Mouse (Mus musculus) CH12.LX (cell line): ENCODE measurements at regions not wholly inside any gene's neighbourhood (a gene's known extent, or its start where the extent isn't known, plus 50 kb on each side); places are given as distances from the start of the nearest gene placed in this dataset.

Source experiments
- DNase-seq: peaks from one replicate; pipeline ENCODE4 v3.0.0-alpha.2; 2013; ENCODE audit errors: extremely low read depth
- H3K27ac ChIP-seq: 2 replicates; pipeline ENCODE4 v1.5.1; 2012; ENCODE audit warnings: low read depth, mild to moderate bottlenecking, control low read depth, moderate library complexity; ENCODE audit not compliant: insufficient read depth
- H3K27me3 ChIP-seq: replicated peaks from 2 replicates; pipeline ENCODE3; 2012; ENCODE audit warnings: inconsistent platforms
- H3K36me3 ChIP-seq, 2 experiments: replicated peaks in 1 of 2; 2 replicates each; pipeline versions ENCODE3 to v1.6.1; 2012; ENCODE audit warnings: inconsistent platforms in 1 of 2, low read length in 1 of 2, mild to moderate bottlenecking in 1 of 2, mixed read lengths in 1 of 2, moderate library complexity in 1 of 2; ENCODE audit not compliant: control insufficient read depth in 1 of 2, insufficient read depth in 1 of 2
- H3K4me1 ChIP-seq, 2 experiments: 2 replicates each; pipeline ENCODE4 v1.6.1; 2012; ENCODE audit warnings: inconsistent platforms in 1 of 2, moderate library complexity in 1 of 2; ENCODE audit not compliant: insufficient read depth in 2 of 2, control insufficient read depth in 1 of 2
- H3K4me2 ChIP-seq: 2 replicates; pipeline ENCODE4 v1.6.1; 2012; ENCODE audit warnings: low read depth, mild to moderate bottlenecking, control low read depth; ENCODE audit not compliant: poor library complexity, insufficient read depth, severe bottlenecking
- H3K4me3 ChIP-seq, 3 experiments: fragments of 150-350 bp in 1 of 3; sonication (generic) in 1 of 3; replicated peaks in 1 of 3; 2 replicates each; pipeline versions ENCODE3 to v1.5.1; 2011 to 2012; ENCODE audit warnings: low read depth in 2 of 3, low read length in 2 of 3, mild to moderate bottlenecking in 2 of 3, moderate library complexity in 2 of 3, control low read depth in 1 of 3, improper control_type of control experiment in 1 of 3, inconsistent platforms in 1 of 3, mixed read lengths in 1 of 3; ENCODE audit not compliant: poor library complexity in 1 of 3
- H3K79me2 ChIP-seq: replicated peaks from 2 replicates; pipeline ENCODE4 v1.6.1; 2012; ENCODE audit warnings: mild to moderate bottlenecking, moderate library complexity; ENCODE audit not compliant: control insufficient read depth, poor library complexity, insufficient read depth, severe bottlenecking; ENCODE audit errors: extremely low read depth
- H3K9ac ChIP-seq: 2 replicates; pipeline ENCODE4 v1.6.1; 2012; ENCODE audit warnings: low read depth, mild to moderate bottlenecking, control low read depth, moderate library complexity; ENCODE audit not compliant: insufficient read depth
- H3K9me3 ChIP-seq: replicated peaks from 2 replicates; pipeline ENCODE3; 2012; ENCODE audit warnings: low read length, inconsistent platforms, mixed read lengths
- CHD1 ChIP-seq: IDR thresholded peaks from 2 replicates; pipeline ENCODE4 v1.6.1; 2012; ENCODE audit warnings: low read depth, low read length, improper control_type of control experiment, inconsistent platforms
- CHD2 ChIP-seq: IDR thresholded peaks from 2 replicates; pipeline ENCODE4 v1.6.1; 2011; ENCODE audit warnings: low read length, improper control_type of control experiment
- ELF1 ChIP-seq: IDR thresholded peaks from 2 replicates; pipeline ENCODE4 v1.6.1; 2014; ENCODE audit warnings: low read depth, mild to moderate bottlenecking, inconsistent platforms, low read length, improper control_type of control experiment
- EP300 ChIP-seq: IDR thresholded peaks from 2 replicates; pipeline ENCODE4 v1.6.1; 2011; ENCODE audit warnings: low read length, improper control_type of control experiment
- ETS1 ChIP-seq: conservative IDR thresholded peaks from 2 replicates; pipeline ENCODE4 v1.6.1; 2012; ENCODE audit warnings: low read depth, mild to moderate bottlenecking, inconsistent platforms, low read length, improper control_type of control experiment, moderate library complexity
- GABPA ChIP-seq: IDR thresholded peaks from 2 replicates; pipeline ENCODE4 v1.6.1; 2012; ENCODE audit warnings: low read depth, low read length, improper control_type of control experiment, inconsistent platforms; ENCODE audit not compliant: insufficient replicate concordance
- HCFC1 ChIP-seq: IDR thresholded peaks from 2 replicates; pipeline ENCODE4 v1.6.1; 2012; ENCODE audit warnings: low read depth, mild to moderate bottlenecking, inconsistent platforms, low read length, improper control_type of control experiment
- JUND ChIP-seq: conservative IDR thresholded peaks from 2 replicates; pipeline ENCODE4 v1.6.1; 2011; ENCODE audit warnings: low read depth, low read length, improper control_type of control experiment
- KAT2A ChIP-seq: IDR thresholded peaks from 2 replicates; pipeline ENCODE4 v1.6.1; 2012; ENCODE audit warnings: low read length, improper control_type of control experiment, inconsistent platforms; ENCODE audit not compliant: insufficient replicate concordance
- MAX ChIP-seq: IDR thresholded peaks from 2 replicates; pipeline ENCODE4 v1.6.1; 2011; ENCODE audit warnings: low read length, improper control_type of control experiment
- MAZ ChIP-seq: IDR thresholded peaks from 2 replicates; pipeline ENCODE4 v1.6.1; 2012; ENCODE audit warnings: low read depth, mild to moderate bottlenecking, inconsistent platforms, low read length, improper control_type of control experiment, moderate library complexity
- MEF2A ChIP-seq: IDR thresholded peaks from 2 replicates; pipeline ENCODE4 v1.6.1; 2014; ENCODE audit warnings: low read depth, mild to moderate bottlenecking, inconsistent platforms, low read length, improper control_type of control experiment, borderline replicate concordance
- MXI1 ChIP-seq: IDR thresholded peaks from 2 replicates; pipeline ENCODE4 v1.6.1; 2011; ENCODE audit warnings: mild to moderate bottlenecking, low read depth, low read length, improper control_type of control experiment
- MYC ChIP-seq: IDR thresholded peaks from 2 replicates; pipeline ENCODE4 v1.6.1; 2011; ENCODE audit warnings: low read depth, mild to moderate bottlenecking, improper control_type of control experiment, low read length
- NELFE ChIP-seq: IDR thresholded peaks from 2 replicates; pipeline ENCODE4 v1.6.1; 2011; ENCODE audit warnings: low read depth, low read length, improper control_type of control experiment
- NRF1 ChIP-seq: IDR thresholded peaks from 2 replicates; pipeline ENCODE4 v1.6.1; 2014; ENCODE audit warnings: low read depth, mild to moderate bottlenecking, inconsistent platforms, low read length, improper control_type of control experiment, moderate library complexity
- PAX5 ChIP-seq: IDR thresholded peaks from 2 replicates; pipeline ENCODE4 v1.6.1; 2012; ENCODE audit warnings: low read length, inconsistent platforms, mixed read lengths
- POLR2A ChIP-seq: IDR thresholded peaks from 2 replicates; pipeline ENCODE4 v1.6.1; 2011; ENCODE audit warnings: low read depth, mild to moderate bottlenecking, improper control_type of control experiment, low read length
- RAD21 ChIP-seq: IDR thresholded peaks from 2 replicates; pipeline ENCODE4 v1.6.1; 2011; ENCODE audit warnings: low read depth, mild to moderate bottlenecking, low read length, improper control_type of control experiment, moderate library complexity
- RCOR1 ChIP-seq: conservative IDR thresholded peaks from 2 replicates; pipeline ENCODE4 v1.6.1; 2012; ENCODE audit warnings: low read depth, mild to moderate bottlenecking, inconsistent platforms, low read length, improper control_type of control experiment
- SIN3A ChIP-seq: IDR thresholded peaks from 2 replicates; pipeline ENCODE4 v1.6.1; 2012; ENCODE audit warnings: low read length, improper control_type of control experiment, inconsistent platforms
- TBP ChIP-seq: conservative IDR thresholded peaks from 2 replicates; pipeline ENCODE4 v1.6.1; 2011; ENCODE audit warnings: low read depth, low read length, improper control_type of control experiment
- TCF12 ChIP-seq: IDR thresholded peaks from 2 replicates; pipeline ENCODE4 v1.6.1; 2014; ENCODE audit warnings: low read depth, mild to moderate bottlenecking, inconsistent platforms, low read length, improper control_type of control experiment
- ZC3H11A ChIP-seq: IDR thresholded peaks from 2 replicates; pipeline ENCODE4 v1.6.1; 2012; ENCODE audit warnings: low read depth, mild to moderate bottlenecking, inconsistent platforms, low read length, improper control_type of control experiment
- ZKSCAN1 ChIP-seq: IDR thresholded peaks from 2 replicates; pipeline ENCODE4 v1.6.1; 2012; ENCODE audit warnings: low read depth, inconsistent platforms, low read length, improper control_type of control experiment, borderline replicate concordance
- ZNF384 ChIP-seq: IDR thresholded peaks from 2 replicates; pipeline ENCODE4 v1.6.1; 2012; ENCODE audit warnings: low read depth, low read length, improper control_type of control experiment, inconsistent platforms
- dilution Hi-C: fragments of 300-500 bp; cut with MboI; formaldehyde crosslinking; loops from 2 replicates; pipeline ENCODE4 v1.14.3; 2020; ENCODE audit warnings: low sequenced_read_pairs; ENCODE audit not compliant: extremely low pct_unique_long_range_greater_than_20kb, extremely low pct_ligation_motif_present
- in situ Hi-C: fragments of 300-500 bp; cut with MboI; formaldehyde crosslinking; loops from 3 replicates; pipeline ENCODE4 v1.14.3; 2019; ENCODE audit warnings: low sequenced_read_pairs, low pct_ligation_motif_present, low pct_unique_long_range_greater_than_20kb, mixed read lengths

DNA sequence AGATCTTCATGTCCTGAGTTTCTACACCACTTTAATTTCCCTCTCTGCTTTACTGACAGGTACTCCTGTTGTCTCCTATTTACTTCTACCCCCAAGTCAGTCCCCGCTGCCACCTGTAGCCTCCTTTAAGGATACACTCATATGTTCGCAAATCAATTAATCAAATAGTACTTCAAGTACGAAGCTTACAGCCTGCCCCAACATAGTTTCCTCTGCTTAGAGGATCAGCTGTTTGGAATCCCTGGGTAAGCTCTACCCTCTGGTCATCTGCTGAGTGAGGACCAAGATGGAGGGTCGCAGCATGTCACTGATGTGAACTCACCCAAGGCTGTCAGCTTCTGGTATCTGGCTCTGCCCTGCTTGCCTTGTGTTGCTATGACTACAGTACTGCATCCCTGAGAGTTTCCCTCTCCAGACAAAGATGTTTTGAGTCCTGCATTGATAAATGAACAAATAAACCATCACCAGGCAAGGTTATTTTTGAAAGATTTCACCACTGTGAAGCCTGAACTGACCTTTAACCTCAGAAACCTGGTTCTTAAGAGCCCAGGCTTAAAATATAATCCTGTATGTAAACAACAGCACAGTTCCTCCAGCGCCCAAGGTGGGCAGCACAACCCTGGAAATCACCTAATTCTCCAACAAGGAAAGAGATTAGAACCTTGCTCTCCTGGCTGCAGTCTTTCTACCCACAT lies 159.6 kb upstream of the Foxq1 start:
- Histone ChIP-seq H3K79me2 (no peaks in the 10 kb centered on the region), H3K36me3 (no peaks in the 10 kb centered on the region), H3K4me3 (no peak overlapping the region), H3K27ac (no peak overlapping the region), H3K9ac (no peak overlapping the region), H3K4me2 (no peak overlapping the region), H3K27me3 (no peaks in the 10 kb centered on the region), H3K4me1 (peaks cover 3 to 26% of the 10 kb centered on the region in 2 experiments; a peak in 3 of 4 replicates), H3K9me3 (no peaks in the 10 kb centered on the region)
- TF ChIP-seq PAX5 (no peak), RAD21 (no peak), ZKSCAN1 (no peak), SIN3A (no peak), MAZ (no peak), MAX (no peak), EP300 (no peak), ZC3H11A (no peak), RCOR1 (no peak), TCF12 (no peak), POLR2A (no peak), MXI1 (no peak), ELF1 (no peak), NELFE (no peak)
- in situ Hi-C loops = no loop called here
- no peak for DNase-seq
- dilution Hi-C loops = no loop called here

DNA sequence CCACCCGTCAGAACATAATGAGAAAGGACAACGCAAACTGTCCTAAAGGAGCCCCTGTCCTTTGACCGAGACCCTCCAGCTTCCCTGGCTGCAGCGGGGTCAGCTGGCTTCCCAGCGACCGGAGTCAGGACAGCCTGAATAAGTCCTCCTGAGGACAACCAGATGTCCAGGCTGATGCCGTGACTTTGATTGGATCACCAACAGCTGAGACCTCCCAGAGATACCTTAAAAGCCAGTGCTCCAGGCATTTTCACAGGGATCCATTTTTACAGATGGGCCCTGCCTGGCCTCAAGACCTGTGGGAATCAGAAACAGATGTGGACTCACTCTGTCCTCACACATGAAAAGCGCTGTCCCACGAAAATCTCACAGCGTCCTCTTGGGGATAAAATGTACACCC lies 158.7 kb upstream of the Foxq1 start:
- TF ChIP-seq GABPA (no peak), RCOR1 (no peak), KAT2A (no peak), MYC (no peak), ZKSCAN1 (no peak), HCFC1 (no peak), ZC3H11A (no peak), ELF1 (no peak), ZNF384 (no peak), RAD21 (no peak), ETS1 (no peak), NRF1 (no peak), CHD1 (no peak), MEF2A (no peak), PAX5 (no peak), JUND (no peak), SIN3A (no peak), TBP (no peak), CHD2 (no peak), EP300 (no peak)
- H3K9me3 ChIP-seq = no peaks in the 10 kb centered on the region
- no peak overlapping the region for H3K9ac ChIP-seq
- peaks cover 3 to 31% of the 10 kb centered on the region in 2 experiments; a peak in 3 of 4 replicates for H3K4me1 ChIP-seq
- DNase-seq = no peak
- no peak overlapping the region for H3K27ac ChIP-seq
- H3K79me2 ChIP-seq = no peaks in the 10 kb centered on the region
- dilution Hi-C loops = no loop called here
- no peaks in the 10 kb centered on the region for H3K27me3 ChIP-seq
- no peak overlapping the region for H3K4me3 ChIP-seq
- no peak overlapping the region for H3K4me2 ChIP-seq
- in situ Hi-C loops = no loop called here
- no peaks in the 10 kb centered on the region for H3K36me3 ChIP-seq
